Mouse (Mus musculus): Measurements from ENCODE around the gene Pcsk1n.
"Not testable (repeated sequence)": the region's sequence is repeated elsewhere in the genome, so short reads cannot be mapped to it uniquely, and the experiment has no call there.

Pcsk1n gene

DNA sequence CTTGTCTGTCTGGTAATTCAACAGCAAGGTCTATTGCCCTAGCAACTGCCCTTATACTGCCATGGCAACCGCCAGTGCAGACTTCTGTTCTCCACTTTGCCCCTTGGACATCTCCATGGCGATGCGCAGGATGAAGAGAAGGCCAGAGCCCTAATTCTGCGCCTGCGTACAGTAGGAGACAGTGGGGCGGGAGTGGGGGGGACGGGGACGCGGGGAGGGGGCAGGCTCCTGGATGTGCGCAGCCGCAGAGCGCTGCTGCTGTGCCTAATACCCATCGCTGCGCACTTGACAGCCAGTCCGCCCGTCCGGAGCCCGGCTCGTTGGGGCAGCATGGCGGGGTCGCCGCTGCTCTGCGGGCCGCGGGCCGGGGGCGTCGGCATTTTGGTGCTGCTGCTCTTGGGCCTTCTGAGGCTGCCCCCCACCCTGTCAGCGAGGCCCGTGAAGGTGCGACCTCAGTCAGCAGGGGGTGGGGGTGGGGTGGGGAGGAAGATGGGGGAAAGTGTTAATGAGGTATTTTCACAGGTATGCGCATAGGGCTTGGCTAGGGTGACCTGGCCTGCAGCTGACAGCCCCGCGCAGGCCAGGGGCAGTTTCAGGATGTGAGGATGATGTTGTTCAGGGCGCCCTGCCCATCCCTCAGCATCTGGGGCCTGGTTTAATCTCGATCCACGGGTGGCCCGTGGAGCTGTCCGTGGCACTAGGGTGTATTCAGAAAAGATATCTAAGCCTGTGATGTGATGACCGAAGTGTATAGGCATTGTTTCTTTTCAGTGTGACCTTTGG lies at the start of gene Pcsk1n:
Gene Pcsk1n (plus strand): TSS at position 222 of the 783 bp plus-strand sequence.
- peak; percentile 55 for DNase-seq

DNA sequence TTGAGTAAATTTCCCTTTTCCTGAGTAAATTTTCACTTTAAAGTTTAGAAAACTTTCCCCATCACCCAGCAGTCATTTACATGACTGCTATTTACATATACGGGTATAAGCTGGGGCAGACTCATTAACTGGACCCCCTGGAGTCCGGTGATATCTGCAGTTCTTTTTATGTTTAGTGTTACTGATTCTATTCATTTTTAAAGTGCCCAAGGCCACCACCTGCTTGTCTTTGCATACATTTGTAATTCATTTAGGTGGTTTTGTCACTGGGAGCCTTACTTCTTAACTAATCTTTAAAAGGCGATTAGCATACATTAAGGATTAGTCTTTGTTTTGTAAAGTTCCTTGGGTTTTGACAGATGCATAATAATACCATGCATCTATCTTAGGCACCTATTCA lies 49.8 kb upstream of the Pcsk1n start:
- no peak for DNase-seq

DNA sequence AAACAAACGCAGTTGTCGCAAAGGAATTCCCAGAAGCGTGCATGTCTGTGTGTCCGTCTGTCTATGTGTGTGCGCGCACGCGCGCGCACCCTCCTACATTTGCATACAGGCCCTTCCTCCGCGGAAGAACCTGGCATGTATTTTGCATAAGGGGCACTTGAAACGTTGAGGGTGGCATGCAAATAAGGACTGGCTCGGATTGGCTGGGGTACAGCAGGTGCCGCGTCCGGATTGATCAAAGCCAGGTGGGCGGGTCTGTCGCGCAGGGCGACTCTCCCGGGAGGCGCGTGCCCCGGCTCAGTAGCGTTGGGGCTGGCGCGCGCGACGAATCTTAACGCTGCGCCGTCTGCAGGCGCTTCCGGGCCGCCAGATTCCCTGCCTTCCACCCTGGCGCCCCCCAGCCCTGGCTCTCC lies 41.6 kb upstream of the Pcsk1n start, which contains the start of gene Pim2:
Gene Pim2 (plus strand): TSS at position 256 of the 413 bp plus-strand sequence.
- peak; percentile 87 for DNase-seq

DNA sequence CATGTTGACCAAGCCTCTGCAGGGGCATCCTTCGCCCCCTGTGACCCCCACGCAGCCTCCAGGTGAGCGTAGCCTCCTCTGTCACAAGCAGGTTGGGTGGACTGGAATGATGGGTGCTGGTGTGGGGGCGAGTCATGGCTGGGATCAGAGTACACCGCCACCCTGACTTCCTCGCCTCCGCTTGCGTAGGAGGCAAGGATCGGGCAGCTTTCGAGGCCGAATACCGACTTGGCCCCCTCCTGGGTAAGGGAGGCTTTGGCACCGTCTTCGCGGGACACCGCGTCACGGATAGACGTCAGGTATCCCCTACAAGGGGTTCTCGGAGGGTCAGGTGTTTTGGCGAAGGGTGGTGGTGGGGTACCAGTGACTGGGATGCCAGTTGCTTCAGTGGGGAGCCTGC lies 41.1 kb upstream of the Pcsk1n start:
- no peak for DNase-seq

DNA sequence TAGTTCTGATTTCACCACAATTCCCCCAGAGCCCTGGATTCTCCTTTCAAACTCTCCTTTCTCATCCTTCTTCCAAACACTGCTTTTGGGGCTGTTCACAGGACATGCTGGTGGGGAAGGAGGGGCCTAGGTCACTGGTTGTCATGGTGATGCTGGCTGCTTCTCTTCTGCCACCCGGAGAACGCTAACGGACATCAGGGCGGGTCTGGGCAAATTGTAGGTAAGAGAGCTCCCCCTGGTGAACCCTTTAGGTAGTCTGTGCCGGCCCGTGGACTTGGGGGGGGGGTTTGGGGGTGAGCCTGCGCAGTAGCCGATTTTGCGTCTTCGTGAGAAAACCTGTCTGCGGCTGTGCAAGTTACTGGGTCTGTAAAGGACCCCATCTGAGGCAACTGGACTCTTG lies 39.8 kb upstream of the Pcsk1n start:
- peak; percentile 70 for DNase-seq

GRCm38 (mm10) chrX:7883841-7884567 lies 35.6 kb upstream of the Pcsk1n start, which contains the start of gene Slc35a2:
Slc35a2 (plus strand) TSS chrX:7884028.
- peak; percentile 81 for DNase-seq

GRCm38 (mm10) chrX:7898211-7898610 lies 21.4 kb upstream of the Pcsk1n start:
- DNase-seq: no peak

- DNase-seq: peak; percentile 91
Measured at GRCm38 (mm10) chrX:7898880-7899874, 20.4 kb upstream of the Pcsk1n start, which contains the start of the genes Pqbp1 and Timm17b. Pqbp1 (minus strand) TSS chrX:7899269. Timm17b (plus strand) TSS chrX:7899357.

DNA sequence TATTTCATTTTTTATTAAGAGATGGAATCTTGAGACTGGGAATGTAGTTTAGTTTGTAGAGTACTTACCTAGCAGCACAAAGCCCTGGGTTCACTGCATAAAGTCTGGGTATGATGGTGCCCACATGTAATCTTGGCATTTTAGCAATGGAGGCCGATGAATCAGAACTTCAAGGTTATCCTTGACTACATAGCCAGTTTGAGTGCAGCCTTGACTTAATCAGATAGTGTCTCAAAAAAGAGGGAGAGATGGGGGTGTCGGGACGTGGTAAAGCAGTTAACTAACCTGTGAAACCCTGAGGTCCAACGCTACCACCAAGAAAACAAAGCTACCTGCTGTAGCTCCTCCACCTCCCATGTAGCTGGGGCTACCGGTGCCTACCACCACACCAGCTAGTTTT lies 15.2 kb upstream of the Pcsk1n start:
- DNase-seq: no peak

- no peak for DNase-seq
Measured at GRCm38 (mm10) chrX:7907735-7908134, 11.9 kb upstream of the Pcsk1n start, which contains the start of gene Gm10491. Gm10491 (minus strand) TSS chrX:7907835.

- DNase-seq: not testable (repeated sequence)
Measured at GRCm38 (mm10) chrX:7909242-7909641, 10.4 kb upstream of the Pcsk1n start, which contains the start of gene Gm10490. Gm10490 (plus strand) TSS chrX:7909542.

- no peak for DNase-seq
Measured at GRCm38 (mm10) chrX:7910473-7910872, 9.1 kb upstream of the Pcsk1n start.

DNA sequence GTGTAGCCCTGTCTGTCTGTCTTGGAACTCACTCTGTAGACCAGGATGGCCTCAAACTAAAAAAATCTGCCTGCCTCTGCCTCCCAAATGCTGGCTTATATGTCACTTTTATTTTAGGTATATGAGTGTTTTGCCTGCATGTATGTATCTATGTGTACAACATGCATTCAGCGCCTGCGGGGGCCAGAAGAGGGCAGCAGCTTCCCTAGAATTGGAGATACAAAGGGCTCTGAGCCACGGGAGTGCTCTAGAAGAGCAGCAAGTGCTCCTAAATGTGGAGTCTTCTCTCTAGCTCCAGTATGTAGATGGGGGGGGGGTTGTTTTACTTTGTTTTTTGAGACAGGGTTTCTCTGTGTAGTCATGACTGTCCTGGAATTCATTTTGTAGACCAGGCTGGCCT lies 4.0 kb upstream of the Pcsk1n start:
- not testable (repeated sequence) for DNase-seq

DNA sequence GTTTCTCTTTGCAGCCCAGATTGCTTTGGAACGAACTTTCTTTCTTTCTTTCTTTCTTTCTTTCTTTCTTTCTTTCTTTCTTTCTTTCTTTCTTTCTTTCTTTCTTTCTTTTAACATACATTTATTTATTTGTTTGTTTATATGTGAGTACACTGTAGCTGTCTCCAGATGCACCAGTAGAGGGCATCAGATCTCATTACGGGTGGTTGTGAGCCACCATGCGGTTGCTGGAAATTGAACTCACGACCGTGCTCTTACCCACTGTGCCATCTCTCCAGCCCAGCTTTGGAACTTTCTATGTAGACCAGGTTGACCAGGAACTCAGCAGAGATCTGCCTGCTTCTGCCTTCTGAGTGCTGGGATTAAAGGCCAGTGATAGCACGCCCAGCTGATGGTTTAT lies 1.7 kb upstream of the Pcsk1n start:
- not testable (repeated sequence) for DNase-seq

- DNase-seq: peak; percentile 10
Measured at GRCm38 (mm10) chrX:7922032-7922431, 2.4 kb downstream of the Pcsk1n start.

GRCm38 (mm10) chrX:7926266-7926665 lies 6.6 kb downstream of the Pcsk1n start:
- no peak for DNase-seq

DNA sequence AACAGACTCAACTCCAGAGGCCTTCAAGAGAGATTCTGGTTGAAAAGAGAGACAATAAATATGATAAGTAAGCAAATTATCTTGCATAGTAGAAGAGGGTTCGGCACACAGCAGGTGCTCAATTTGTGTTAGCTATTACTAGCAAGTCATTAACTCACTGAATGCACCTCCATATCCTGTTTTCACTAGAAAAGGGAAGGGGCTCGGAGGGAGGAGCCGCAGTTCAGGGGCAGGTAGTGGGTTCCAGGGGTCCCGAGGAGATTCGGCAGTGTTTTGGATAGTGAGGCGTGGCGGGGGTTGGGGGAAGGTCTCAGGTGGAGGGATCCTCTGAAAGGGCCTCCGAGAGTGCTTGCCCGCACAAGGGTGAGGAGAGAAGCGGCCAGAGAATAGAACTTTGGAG lies 7.5 kb downstream of the Pcsk1n start:
- no peak for DNase-seq

DNA sequence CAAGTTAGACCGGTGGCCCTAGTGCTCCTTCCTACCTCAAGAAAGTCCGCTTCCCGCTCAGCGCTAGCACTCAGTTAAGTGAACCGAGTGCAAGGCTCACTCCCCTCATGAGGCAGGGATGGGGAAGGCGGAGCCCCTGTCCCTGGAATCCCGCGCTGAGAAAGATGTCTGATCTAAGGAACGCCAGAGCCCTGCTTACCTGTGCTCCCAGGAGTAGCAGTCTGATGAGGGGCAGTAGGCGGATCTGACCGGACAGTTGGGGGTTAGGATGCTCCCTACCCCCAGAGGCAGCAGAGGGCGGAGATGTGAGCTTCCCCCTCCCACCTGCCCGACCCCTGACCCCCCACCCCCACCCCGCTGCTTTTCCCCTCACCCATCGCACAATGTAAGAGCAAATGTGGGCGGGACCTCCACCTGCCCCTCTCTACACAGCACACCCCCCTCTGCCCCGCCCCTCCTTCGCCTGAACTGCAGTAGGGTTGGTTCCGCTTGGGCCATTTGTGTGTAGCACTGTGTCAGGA lies 8.7 kb downstream of the Pcsk1n start, which contains the start of gene Eras:
Gene Eras (minus strand): TSS at position 338 of the 521 bp plus-strand sequence.
- no peak for DNase-seq

- no peak for DNase-seq
Measured at GRCm38 (mm10) chrX:7936874-7937273, 17.3 kb downstream of the Pcsk1n start.

GRCm38 (mm10) chrX:7937667-7938066 lies 18.0 kb downstream of the Pcsk1n start:
- DNase-seq: no peak

GRCm38 (mm10) chrX:7945618-7946017 lies 26.0 kb downstream of the Pcsk1n start:
- no peak for DNase-seq

Data from right cerebral cortex, adult 18-20 months (tissue).